Mouse (Mus musculus): ENCODE data around the gene Cltc. TPM values are rescaled to one million over a fixed set of nuclear protein-coding genes. Genes with fewer than 3 reads are reported as not detected.
A peak's percentile ranks its signal among the peaks of the same experiment; 100 is the strongest.

Gene Cltc
- polyA plus RNA-seq, 1 experiment: 191 TPM

DNA sequence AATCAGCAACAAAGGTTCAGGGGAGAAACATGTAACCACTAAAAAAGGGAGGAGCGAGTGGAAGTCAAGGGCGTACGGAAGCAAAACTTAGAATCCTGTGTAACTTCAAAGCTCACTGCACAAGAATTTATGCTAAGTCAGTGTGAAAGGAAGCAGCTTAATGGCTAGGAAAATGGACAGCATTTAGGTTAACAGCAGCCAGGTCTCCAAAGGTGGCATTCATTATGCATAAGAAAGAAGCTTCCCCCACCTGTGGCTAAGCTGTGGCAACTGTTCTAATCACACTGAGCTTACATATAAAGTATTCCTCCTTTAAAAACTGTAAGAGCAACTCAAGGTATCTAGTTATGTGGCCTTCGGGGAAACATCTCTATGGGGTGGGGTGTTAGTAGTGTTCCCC lies 56.2 kb downstream of the Cltc start:
- no peak for DNase-seq (ENCODE audit: low read depth)
- no peak for TF ChIP-seq CTCF (IDR thresholded peaks at IDR 0.05; ENCODE audit: borderline replicate concordance, extremely low read depth, insufficient read depth, insufficient read length)
- TF ChIP-seq POLR2A (IDR thresholded peaks at IDR 0.05; ENCODE audit: borderline replicate concordance, extremely low read depth, insufficient read depth, insufficient read length, poor library complexity, severe bottlenecking): no peak

DNA sequence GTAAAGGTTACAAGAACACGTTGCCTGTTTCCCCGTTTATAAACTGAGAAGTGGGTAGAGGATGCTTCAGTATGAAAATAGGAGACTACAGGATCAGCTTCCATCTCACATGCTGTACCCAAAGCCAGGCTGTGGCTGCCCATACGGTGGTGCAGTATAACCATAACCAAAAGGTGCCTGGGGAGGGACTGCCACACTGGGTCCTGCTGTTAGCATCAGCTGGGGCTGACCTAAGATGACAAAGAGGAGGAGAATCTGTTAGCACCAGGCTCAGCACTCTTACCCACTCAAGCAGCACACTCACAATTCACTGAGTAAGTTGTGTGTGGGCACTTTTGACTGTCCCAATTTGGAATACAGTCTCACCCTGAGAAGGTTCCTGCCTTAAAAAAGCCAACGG lies 61.9 kb downstream of the Cltc start:
- TF ChIP-seq CTCF (IDR thresholded peaks at IDR 0.05; ENCODE audit: borderline replicate concordance, extremely low read depth, insufficient read depth, insufficient read length) (no peak), POLR2A (IDR thresholded peaks at IDR 0.05; ENCODE audit: borderline replicate concordance, extremely low read depth, insufficient read depth, insufficient read length, poor library complexity, severe bottlenecking) (no peak)
- DNase-seq (ENCODE audit: low read depth): no peak

DNA sequence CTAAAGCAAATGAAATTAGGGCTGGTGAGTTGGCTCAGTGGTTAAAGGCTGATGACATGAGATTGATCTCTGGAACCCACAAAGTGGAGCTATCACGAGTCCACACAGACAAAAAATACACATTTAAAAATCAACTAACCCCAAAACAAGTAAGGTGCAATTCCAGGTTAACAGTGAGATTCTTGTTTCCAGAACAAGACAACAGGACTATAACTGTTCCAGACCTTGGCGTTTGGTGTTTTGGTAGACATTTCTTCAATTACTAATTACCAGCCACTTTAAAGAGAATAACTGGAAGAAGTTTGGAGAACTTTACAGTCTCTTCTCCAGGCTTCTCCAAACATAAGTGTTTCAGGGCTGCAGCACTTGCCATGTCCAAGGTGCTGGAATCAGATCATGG lies 64.8 kb downstream of the Cltc start:
- no peak for TF ChIP-seq POLR2A (IDR thresholded peaks at IDR 0.05; ENCODE audit: borderline replicate concordance, extremely low read depth, insufficient read depth, insufficient read length, poor library complexity, severe bottlenecking)
- no peak for TF ChIP-seq CTCF (IDR thresholded peaks at IDR 0.05; ENCODE audit: borderline replicate concordance, extremely low read depth, insufficient read depth, insufficient read length)

DNA sequence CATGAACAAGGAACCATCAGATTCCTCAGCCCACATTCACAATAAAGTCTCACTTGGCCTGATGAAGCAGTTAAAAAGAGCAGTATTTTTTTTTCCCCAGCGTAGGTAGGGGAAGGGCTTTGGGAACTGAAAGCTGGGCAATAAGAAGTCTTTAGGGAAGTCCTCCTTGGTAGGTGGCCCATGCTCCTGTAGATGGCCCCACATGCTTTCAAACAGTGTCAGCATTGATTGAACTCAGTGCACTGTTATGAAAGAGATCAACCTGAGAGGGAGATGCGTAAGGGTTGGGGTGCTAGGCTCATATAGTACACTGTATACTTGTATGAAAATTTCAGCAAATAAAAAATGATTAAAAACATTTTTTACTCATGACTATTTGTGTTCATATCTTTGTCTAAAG lies 65.4 kb downstream of the Cltc start:
- DNase-seq (ENCODE audit: low read depth): no peak
- no peak for TF ChIP-seq CTCF (IDR thresholded peaks at IDR 0.05; ENCODE audit: borderline replicate concordance, extremely low read depth, insufficient read depth, insufficient read length)
- no peak for TF ChIP-seq POLR2A (IDR thresholded peaks at IDR 0.05; ENCODE audit: borderline replicate concordance, extremely low read depth, insufficient read depth, insufficient read length, poor library complexity, severe bottlenecking)

More for the DNA sequence above, 64.8 kb downstream of the Cltc start:
- no peak for DNase-seq (ENCODE audit: low read depth)

DNA sequence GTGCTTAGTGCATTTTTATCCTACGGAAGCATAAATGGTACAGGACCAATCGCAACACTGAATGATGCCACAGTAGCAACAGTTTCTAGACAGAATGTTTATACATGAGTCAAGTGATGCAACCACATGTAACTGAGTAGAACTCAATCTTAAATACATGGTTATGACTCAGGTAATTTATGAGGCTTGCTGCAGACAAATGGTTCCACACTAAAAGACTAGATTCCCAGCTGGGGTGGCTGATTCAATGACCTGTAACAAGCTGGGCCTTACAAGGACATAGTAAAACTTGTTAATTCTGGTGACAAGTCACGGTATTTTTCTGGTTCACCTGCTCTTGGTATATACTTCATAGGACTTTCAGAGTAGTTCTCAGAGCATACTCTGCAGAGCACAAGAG lies 65.9 kb downstream of the Cltc start:
- TF ChIP-seq CTCF (IDR thresholded peaks at IDR 0.05; ENCODE audit: borderline replicate concordance, extremely low read depth, insufficient read depth, insufficient read length): no peak
- no peak for TF ChIP-seq POLR2A (IDR thresholded peaks at IDR 0.05; ENCODE audit: borderline replicate concordance, extremely low read depth, insufficient read depth, insufficient read length, poor library complexity, severe bottlenecking)
- DNase-seq (ENCODE audit: low read depth): no peak

DNA sequence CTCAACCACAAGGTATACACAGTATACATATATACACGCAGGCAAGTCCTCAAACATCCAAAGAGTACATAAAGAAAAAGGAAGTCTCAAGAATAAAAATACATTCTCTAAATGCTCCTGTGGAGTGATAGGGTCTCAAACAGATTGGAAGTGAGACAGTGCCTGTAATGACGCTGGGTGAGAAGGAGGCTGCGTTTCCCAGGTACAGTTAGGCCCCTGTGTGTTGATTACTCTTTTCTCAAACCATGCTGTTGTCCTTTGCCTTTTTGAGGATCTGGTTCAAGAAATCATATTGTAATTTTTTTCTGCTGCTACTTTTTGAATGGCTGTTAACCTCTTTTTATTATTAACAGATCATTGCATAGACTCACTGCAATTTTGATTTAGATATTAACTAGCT lies 67.0 kb downstream of the Cltc start:
- DNase-seq (ENCODE audit: low read depth): no peak
- TF ChIP-seq CTCF (IDR thresholded peaks at IDR 0.05; ENCODE audit: borderline replicate concordance, extremely low read depth, insufficient read depth, insufficient read length) (no peak), POLR2A (IDR thresholded peaks at IDR 0.05; ENCODE audit: borderline replicate concordance, extremely low read depth, insufficient read depth, insufficient read length, poor library complexity, severe bottlenecking) (no peak)

DNA sequence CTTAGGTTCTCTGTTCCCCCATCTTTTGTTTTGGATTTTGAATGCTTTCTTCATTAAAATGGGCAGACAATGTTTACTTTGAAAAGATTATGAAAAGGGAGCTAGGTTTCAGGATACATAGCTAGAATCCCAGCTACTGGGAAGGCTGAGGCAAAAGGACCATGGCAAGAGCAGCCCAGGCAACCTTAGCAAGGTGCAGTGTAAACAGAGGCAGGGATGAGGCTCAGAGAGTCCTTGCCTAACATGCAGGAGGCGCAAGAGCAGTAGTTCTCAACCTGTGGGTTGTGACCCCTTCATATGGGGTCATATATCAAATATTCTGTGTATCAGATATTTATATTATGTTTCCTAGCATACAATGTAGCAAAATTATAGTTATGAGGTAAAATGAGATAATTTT lies 72.0 kb downstream of the Cltc start:
- TF ChIP-seq POLR2A (IDR thresholded peaks at IDR 0.05; ENCODE audit: borderline replicate concordance, extremely low read depth, insufficient read depth, insufficient read length, poor library complexity, severe bottlenecking) (no peak), CTCF (IDR thresholded peaks at IDR 0.05; ENCODE audit: borderline replicate concordance, extremely low read depth, insufficient read depth, insufficient read length) (no peak)
- no peak for DNase-seq (ENCODE audit: low read depth)

DNA sequence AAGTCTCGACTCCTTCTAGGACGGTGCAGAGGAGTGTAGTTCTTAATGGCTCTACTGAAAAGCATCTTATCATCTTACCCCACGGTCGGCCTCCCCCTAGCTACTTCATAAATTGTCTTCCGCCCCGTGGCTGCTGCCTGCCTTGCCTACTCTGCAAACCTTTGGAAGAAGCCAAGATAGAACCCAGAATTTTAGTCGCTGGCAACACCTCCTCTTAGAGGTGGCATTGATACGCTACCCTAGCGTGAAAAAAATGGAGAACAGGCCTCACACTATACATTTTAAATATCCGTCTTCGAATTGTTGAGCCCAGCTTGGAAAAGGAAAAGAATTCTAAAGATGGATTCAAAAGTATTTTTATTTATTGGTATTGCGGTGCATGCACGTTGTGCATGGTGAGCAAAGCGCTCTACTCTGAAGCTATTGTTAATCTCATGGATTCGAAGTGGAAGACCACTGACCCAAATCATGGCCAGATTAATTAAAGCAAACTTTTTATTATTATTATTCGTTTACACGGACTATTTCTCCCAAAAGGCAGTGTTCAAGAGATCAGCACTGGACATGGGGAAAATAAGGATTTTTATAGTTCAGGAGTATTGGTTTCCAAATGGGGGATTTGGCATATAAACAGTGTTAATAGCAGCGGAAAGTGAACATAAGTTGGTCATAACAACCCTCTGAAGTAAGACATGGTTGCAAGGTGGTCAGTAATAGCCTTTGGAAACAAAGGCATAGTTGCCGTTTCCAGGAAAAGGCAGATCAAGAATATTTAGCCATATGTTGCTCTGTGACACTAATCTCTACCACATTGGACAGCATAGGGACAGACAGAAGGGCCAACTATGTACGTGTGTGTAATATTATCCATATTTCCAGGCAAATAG lies 73.0 kb downstream of the Cltc start:
- TF ChIP-seq CTCF (IDR thresholded peaks at IDR 0.05; ENCODE audit: borderline replicate concordance, extremely low read depth, insufficient read depth, insufficient read length) (no peak), POLR2A (IDR thresholded peaks at IDR 0.05; ENCODE audit: borderline replicate concordance, extremely low read depth, insufficient read depth, insufficient read length, poor library complexity, severe bottlenecking) (peak; percentile 43; the same call in 1 of the 2 replicates)
- DNase-seq (ENCODE audit: low read depth): no peak

DNA sequence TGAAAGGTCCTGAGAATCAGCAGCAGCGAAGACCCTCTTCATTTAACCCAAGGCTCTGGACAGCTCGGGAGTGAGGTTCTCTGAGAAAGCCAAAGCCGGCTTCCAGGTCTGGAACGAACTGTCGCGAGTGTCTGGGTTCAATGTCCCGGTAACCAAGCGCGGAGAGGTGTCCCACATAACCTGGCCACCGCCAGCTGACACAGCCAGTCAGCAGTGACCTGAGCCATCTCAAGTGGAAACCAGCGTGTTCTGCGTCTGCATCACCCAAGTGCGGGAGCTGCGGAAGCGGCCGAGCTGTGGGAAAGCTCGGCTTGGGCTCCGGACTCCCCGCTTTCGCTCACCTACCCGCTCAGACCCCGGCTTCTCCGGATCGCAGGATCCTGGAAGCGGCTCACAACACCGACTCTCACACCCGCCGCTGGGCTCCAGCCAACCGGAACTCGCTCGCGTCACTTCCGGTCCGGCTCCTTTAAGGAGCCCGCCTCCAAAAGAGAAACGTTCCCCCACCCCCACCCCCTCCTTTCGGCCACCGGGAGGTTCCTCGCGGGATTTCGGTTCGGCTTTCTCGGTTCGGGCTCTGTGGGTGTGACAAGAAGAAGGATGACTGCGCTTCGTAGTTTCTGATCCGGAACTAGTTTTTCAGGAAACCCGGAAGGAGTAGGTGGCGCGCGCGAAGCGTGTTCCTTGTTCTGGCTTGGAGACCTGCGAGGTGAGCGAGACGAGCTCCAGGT lies 73.8 kb downstream of the Cltc start, which contains the start of the genes Vmp1 and Ptrh2:
TSS of gene Vmp1 (minus strand) at position 442 of the 731 bp plus-strand sequence.
TSS of gene Ptrh2 (plus strand) at position 591 of the 731 bp plus-strand sequence.
- TF ChIP-seq POLR2A (IDR thresholded peaks at IDR 0.05; ENCODE audit: borderline replicate concordance, extremely low read depth, insufficient read depth, insufficient read length, poor library complexity, severe bottlenecking) (peak; percentile 52; the same call in 1 of the 2 replicates), CTCF (IDR thresholded peaks at IDR 0.05; ENCODE audit: borderline replicate concordance, extremely low read depth, insufficient read depth, insufficient read length) (no peak)

DNA sequence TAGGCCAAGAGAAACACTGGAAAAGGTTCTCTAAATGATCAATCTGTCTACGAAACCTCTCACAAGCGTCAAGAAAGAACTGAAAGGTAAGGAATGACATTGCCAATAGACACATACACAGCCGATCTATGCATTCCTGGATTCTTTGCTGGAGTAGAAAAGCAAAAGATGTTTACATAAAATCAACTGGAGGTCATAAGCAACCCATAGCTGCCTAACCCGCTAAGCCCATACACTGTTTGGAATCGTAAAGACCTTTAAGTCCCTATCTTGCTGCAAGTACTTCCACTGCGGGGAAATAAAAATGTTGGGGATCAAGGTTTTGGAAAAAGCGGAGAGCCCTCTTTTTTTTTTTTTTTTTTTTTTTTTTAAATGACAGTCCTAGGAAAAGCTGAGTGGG lies 74.5 kb downstream of the Cltc start:
- TF ChIP-seq POLR2A (IDR thresholded peaks at IDR 0.05; ENCODE audit: borderline replicate concordance, extremely low read depth, insufficient read depth, insufficient read length, poor library complexity, severe bottlenecking): no peak
- no peak for TF ChIP-seq CTCF (IDR thresholded peaks at IDR 0.05; ENCODE audit: borderline replicate concordance, extremely low read depth, insufficient read depth, insufficient read length)
- DNase-seq (ENCODE audit: low read depth): no peak

More for the DNA sequence above, 73.8 kb downstream of the Cltc start, which contains the start of the genes Vmp1 and Ptrh2:
- DNase-seq (ENCODE audit: low read depth): peak; percentile 99

DNA sequence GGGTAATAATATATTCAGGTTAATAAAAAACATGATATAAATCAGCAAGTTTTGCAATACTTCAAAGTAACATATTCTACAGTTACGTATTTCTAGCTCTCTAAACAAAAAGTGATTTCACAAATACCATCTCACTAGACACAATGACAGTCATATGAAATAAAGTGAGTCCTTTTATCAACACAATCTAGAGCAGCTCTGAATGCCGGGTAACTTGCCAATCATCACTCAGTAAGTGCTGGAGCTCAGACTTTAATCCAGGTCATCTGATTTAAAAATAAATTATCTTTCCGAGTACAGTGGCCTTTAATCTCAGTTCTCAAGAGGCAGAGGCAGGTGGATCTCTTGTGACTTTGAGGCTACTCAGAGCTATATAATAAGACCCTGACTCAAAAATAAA lies 75.9 kb downstream of the Cltc start:
- DNase-seq (ENCODE audit: low read depth): no peak
- no peak for TF ChIP-seq CTCF (IDR thresholded peaks at IDR 0.05; ENCODE audit: borderline replicate concordance, extremely low read depth, insufficient read depth, insufficient read length)
- no peak for TF ChIP-seq POLR2A (IDR thresholded peaks at IDR 0.05; ENCODE audit: borderline replicate concordance, extremely low read depth, insufficient read depth, insufficient read length, poor library complexity, severe bottlenecking)
